Mouse (Mus musculus) G1E (cell line): Measurements from ENCODE around the gene Grid2.

ENCODE experiments used
- CTCF ChIP-seq: IDR thresholded peaks from 2 replicates; pipeline ENCODE4 v1.5.1; 2012; ENCODE audit warnings: low read depth, low read length, inconsistent platforms, mixed read lengths
- GATA1 ChIP-seq: IDR thresholded peaks from 2 replicates; pipeline ENCODE4 v1.6.1; 2012; ENCODE audit warnings: borderline replicate concordance, low read length, inconsistent platforms, mixed read lengths

DNA sequence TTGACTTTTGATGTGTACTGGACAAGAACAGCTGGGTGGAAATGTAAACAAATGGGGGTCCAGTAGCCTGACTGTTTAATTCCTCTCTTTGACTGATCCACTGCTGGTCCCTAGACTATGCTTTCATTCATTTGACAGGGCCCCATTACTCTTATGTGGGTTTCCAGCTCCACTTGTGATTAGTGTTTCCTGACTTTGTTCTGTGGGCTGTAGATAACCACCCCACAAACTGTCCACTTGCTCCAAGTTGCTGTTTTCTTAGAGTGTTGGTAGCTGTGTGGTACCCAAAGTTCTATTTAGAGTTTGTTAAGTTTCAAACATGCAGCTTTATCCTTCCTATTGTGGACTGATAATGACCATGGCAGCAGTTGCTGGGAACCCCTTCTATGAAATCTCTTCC is 1172.0 kb downstream of the Grid2 start:
- no peak for TF ChIP-seq CTCF
- no peak for TF ChIP-seq GATA1
